Mouse (Mus musculus) gonadal fat pad, adult 2 months (tissue): ENCODE measurements around the gene Fkbpl. TPM values are rescaled to one million over a fixed set of nuclear protein-coding genes. Genes with fewer than 3 reads are reported as not detected.

Experiments
- DNase-seq: peaks from one replicate; pipeline ENCODE4 v3.0.0-alpha.2; 2012; ENCODE audit warnings: low read depth
- polyA plus RNA-seq: library from polyadenylated mRNA; depleted of rRNA; stranded (reverse); fragments of >200 nt; gene quantifications from 2 replicates; pipeline ENCODE4 v1.2.3, GENCODE M21; 2012; rRNA removed

The Fkbpl gene
- polyA plus RNA-seq, 1 experiment = 2.9 TPM

DNA sequence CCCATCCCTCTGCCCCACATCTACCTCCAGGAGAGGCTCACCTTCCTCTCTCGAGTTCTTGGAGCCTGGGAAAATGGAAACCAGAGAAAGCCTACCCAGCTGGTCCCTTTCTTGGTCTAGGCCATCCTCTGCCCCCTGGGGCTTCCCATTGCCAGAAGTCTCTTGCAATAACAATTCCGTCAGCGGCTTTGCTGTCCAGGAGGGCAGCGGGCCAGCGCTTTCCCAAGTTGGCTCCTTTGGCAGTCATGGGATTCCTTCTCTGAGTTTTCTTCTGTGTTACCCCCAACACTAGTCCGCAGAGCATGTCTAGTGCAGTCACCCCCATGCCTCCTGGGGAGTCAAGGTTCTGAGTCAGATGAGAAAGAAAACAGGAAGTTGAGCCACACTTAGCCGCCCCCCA lies 48.3 kb downstream of the Fkbpl start:
- no peak for DNase-seq

Other genes with a start within 250 kb of the Fkbpl start
- gene BC051142, start 245.9 kb upstream of the Fkbpl start, polyA plus RNA-seq = 3.0 and 3.2 TPM in 2 replicates
- 0.11 TPM in 1 of 2 replicates, not detected in the other for gene Btnl4, start 167.4 kb upstream of the Fkbpl start, polyA plus RNA-seq
- gene Btnl6, start 127.4 kb upstream of the Fkbpl start, polyA plus RNA-seq = not detected in 2 replicates
- 18.2 and 28.9 TPM in 2 replicates for gene Notch4, start 80.5 kb upstream of the Fkbpl start, polyA plus RNA-seq
- gene Gpsm3, start 55.0 kb upstream of the Fkbpl start, polyA plus RNA-seq = 10.0 and 10.1 TPM in 2 replicates
- gene Pbx2, start 53.5 kb upstream of the Fkbpl start, polyA plus RNA-seq = 51.3 and 59.8 TPM in 2 replicates
- gene Ager, start 46.9 kb upstream of the Fkbpl start, polyA plus RNA-seq = 5.3 and 5.5 TPM in 2 replicates
- 99.2 and 108 TPM in 2 replicates for gene Rnf5, start 41.1 kb upstream of the Fkbpl start, polyA plus RNA-seq
- 204 and 232 TPM in 2 replicates for gene Agpat1, start 40.5 kb upstream of the Fkbpl start, polyA plus RNA-seq
- gene Egfl8, start 28.8 kb upstream of the Fkbpl start, polyA plus RNA-seq = 3.6 and 5.3 TPM in 2 replicates
- gene Ppt2, start 16.3 kb upstream of the Fkbpl start, polyA plus RNA-seq = 49.6 and 62.9 TPM in 2 replicates
- gene Prrt1, start 15.2 kb upstream of the Fkbpl start, polyA plus RNA-seq = 15.8 and 28.1 TPM in 2 replicates
- gene Atf6b, start 2.4 kb downstream of the Fkbpl start, polyA plus RNA-seq = 87.4 and 87.8 TPM in 2 replicates
- 34.9 and 42.7 TPM in 2 replicates for gene Tnxb, start 25.8 kb downstream of the Fkbpl start, polyA plus RNA-seq
- gene C4b, start 99.1 kb downstream of the Fkbpl start, polyA plus RNA-seq = 138 and 171 TPM in 2 replicates
- 0.28 and 0.29 TPM in 2 replicates for gene Cyp21a1, start 159.8 kb downstream of the Fkbpl start, polyA plus RNA-seq
- 37.7 and 59.7 TPM in 2 replicates for gene Stk19, start 192.2 kb downstream of the Fkbpl start, polyA plus RNA-seq
- 62.6 and 64.9 TPM in 2 replicates for gene Dxo, start 192.3 kb downstream of the Fkbpl start, polyA plus RNA-seq
- gene Skiv2l, start 205.4 kb downstream of the Fkbpl start, polyA plus RNA-seq = 91.1 and 93.8 TPM in 2 replicates
- 53.8 and 77.2 TPM in 2 replicates for gene Nelfe, start 205.6 kb downstream of the Fkbpl start, polyA plus RNA-seq
- gene Cfb, start 217.8 kb downstream of the Fkbpl start, polyA plus RNA-seq = 70.2 and 140 TPM in 2 replicates
- gene Zbtb12, start 234.7 kb downstream of the Fkbpl start, polyA plus RNA-seq = 14.5 and 14.8 TPM in 2 replicates
- gene Gm20547, start 237.3 kb downstream of the Fkbpl start, polyA plus RNA-seq = not detected in 2 replicates